Mouse (Mus musculus): ENCODE data around the gene Kifap3. TPM values are rescaled to one million over a fixed set of nuclear protein-coding genes. Genes with fewer than 3 reads are reported as not detected.

The Kifap3 gene
- polyA plus RNA-seq, 1 experiment from 2014 or later, result 68.1 TPM

GRCm38 (mm10) chr1:163861538-163861937 lies 82.2 kb downstream of the Kifap3 start:
- ATAC-seq (ENCODE audit: insufficient read depth, low FRiP score, low TSS enrichment) (no peak), DNase-seq (ENCODE audit: low spot score) (no peak)
- Histone ChIP-seq H3K27ac (ENCODE audit: low read depth, low read length) (no peak overlapping the region), H3K9me3 (ENCODE audit: control insufficient read depth, low read length) (no peaks in the 10 kb centered on the region), H3K4me3 (ENCODE audit: low read depth, low read length) (no peak overlapping the region), H3K36me3 (ENCODE audit: control insufficient read depth, insufficient read depth, low read length) (peaks cover 5% of the 10 kb centered on the region), H3K4me2 (ENCODE audit: low read depth) (no peak overlapping the region), H3K9ac (ENCODE audit: low read length) (no peak overlapping the region), H3K27me3 (ENCODE audit: control insufficient read depth, insufficient read depth, low read length) (no peaks in the 10 kb centered on the region), H3K4me1 (ENCODE audit: control insufficient read depth, insufficient read depth, low read length) (no peaks in the 10 kb centered on the region)

- ATAC-seq (ENCODE audit: insufficient read depth, low FRiP score, low TSS enrichment) (no peak), DNase-seq (ENCODE audit: low spot score) (no peak)
- no peak overlapping the region for H3K4me2 ChIP-seq (ENCODE audit: low read depth)
- 94% methylated on average over 3 of the region's 3 CpGs for WGBS
- no peak overlapping the region for H3K4me3 ChIP-seq (ENCODE audit: low read depth, low read length)
- no peaks in the 10 kb centered on the region for H3K4me1 ChIP-seq (ENCODE audit: control insufficient read depth, insufficient read depth, low read length)
- H3K36me3 ChIP-seq (ENCODE audit: control insufficient read depth, insufficient read depth, low read length), result no peaks in the 10 kb centered on the region
- no peak overlapping the region for H3K9ac ChIP-seq (ENCODE audit: low read length)
- H3K27me3 ChIP-seq (ENCODE audit: control insufficient read depth, insufficient read depth, low read length), result no peaks in the 10 kb centered on the region
- H3K27ac ChIP-seq (ENCODE audit: low read depth, low read length), result no peak overlapping the region
- H3K9me3 ChIP-seq (ENCODE audit: control insufficient read depth, low read length), result no peaks in the 10 kb centered on the region
These were observed 93.8 kb downstream of the Kifap3 start for GRCm38 (mm10) chr1:163873158-163873557.

- Histone ChIP-seq H3K4me3 (ENCODE audit: low read depth, low read length) (no peak overlapping the region), H3K4me1 (ENCODE audit: control insufficient read depth, insufficient read depth, low read length) (no peaks in the 10 kb centered on the region), H3K27me3 (ENCODE audit: control insufficient read depth, insufficient read depth, low read length) (no peaks in the 10 kb centered on the region), H3K9ac (ENCODE audit: low read length) (no peak overlapping the region), H3K27ac (ENCODE audit: low read depth, low read length) (no peak overlapping the region), H3K36me3 (ENCODE audit: control insufficient read depth, insufficient read depth, low read length) (no peaks in the 10 kb centered on the region), H3K4me2 (ENCODE audit: low read depth) (no peak overlapping the region), H3K9me3 (ENCODE audit: control insufficient read depth, low read length) (no peaks in the 10 kb centered on the region)
- DNase-seq (ENCODE audit: low spot score) (no peak), ATAC-seq (ENCODE audit: insufficient read depth, low FRiP score, low TSS enrichment) (no peak)
These were observed 110.2 kb downstream of the Kifap3 start for GRCm38 (mm10) chr1:163889629-163890028.

GRCm38 (mm10) chr1:163893294-163893693 lies 113.9 kb downstream of the Kifap3 start:
- 92% methylated on average over 5 of the region's 5 CpGs for WGBS
- H3K27me3 ChIP-seq (ENCODE audit: control insufficient read depth, insufficient read depth, low read length), result no peaks in the 10 kb centered on the region
- no peaks in the 10 kb centered on the region for H3K36me3 ChIP-seq (ENCODE audit: control insufficient read depth, insufficient read depth, low read length)
- H3K4me3 ChIP-seq (ENCODE audit: low read depth, low read length), result no peak overlapping the region
- no peak overlapping the region for H3K9ac ChIP-seq (ENCODE audit: low read length)
- no peak overlapping the region for H3K4me2 ChIP-seq (ENCODE audit: low read depth)
- DNase-seq (ENCODE audit: low spot score), result no peak
- H3K9me3 ChIP-seq (ENCODE audit: control insufficient read depth, low read length), result no peaks in the 10 kb centered on the region
- H3K27ac ChIP-seq (ENCODE audit: low read depth, low read length), result no peak overlapping the region
- no peak for ATAC-seq (ENCODE audit: insufficient read depth, low FRiP score, low TSS enrichment)
- H3K4me1 ChIP-seq (ENCODE audit: control insufficient read depth, insufficient read depth, low read length), result no peaks in the 10 kb centered on the region

GRCm38 (mm10) chr1:163893774-163894527 lies 114.6 kb downstream of the Kifap3 start:
- Histone ChIP-seq H3K36me3 (ENCODE audit: control insufficient read depth, insufficient read depth, low read length) (no peaks in the 10 kb centered on the region), H3K27ac (ENCODE audit: low read depth, low read length) (no peak overlapping the region), H3K4me2 (ENCODE audit: low read depth) (no peak overlapping the region), H3K9ac (ENCODE audit: low read length) (no peak overlapping the region), H3K27me3 (ENCODE audit: control insufficient read depth, insufficient read depth, low read length) (no peaks in the 10 kb centered on the region), H3K4me3 (ENCODE audit: low read depth, low read length) (no peak overlapping the region), H3K4me1 (ENCODE audit: control insufficient read depth, insufficient read depth, low read length) (no peaks in the 10 kb centered on the region), H3K9me3 (ENCODE audit: control insufficient read depth, low read length) (no peaks in the 10 kb centered on the region)
- DNase-seq (ENCODE audit: low spot score), result no peak
- WGBS, result 81% methylated on average over 11 of the region's 11 CpGs
- ATAC-seq (ENCODE audit: insufficient read depth, low FRiP score, low TSS enrichment), result no peak

- Histone ChIP-seq H3K36me3 (ENCODE audit: control insufficient read depth, insufficient read depth, low read length) (no peaks in the 10 kb centered on the region), H3K4me3 (ENCODE audit: low read depth, low read length) (no peak overlapping the region), H3K4me1 (ENCODE audit: control insufficient read depth, insufficient read depth, low read length) (no peaks in the 10 kb centered on the region), H3K4me2 (ENCODE audit: low read depth) (no peak overlapping the region), H3K9me3 (ENCODE audit: control insufficient read depth, low read length) (no peaks in the 10 kb centered on the region), H3K27ac (ENCODE audit: low read depth, low read length) (no peak overlapping the region), H3K27me3 (ENCODE audit: control insufficient read depth, insufficient read depth, low read length) (no peaks in the 10 kb centered on the region), H3K9ac (ENCODE audit: low read length) (no peak overlapping the region)
- WGBS, result 47% methylated on average over 5 of the region's 5 CpGs
- ATAC-seq (ENCODE audit: insufficient read depth, low FRiP score, low TSS enrichment), result no peak
- no peak for DNase-seq (ENCODE audit: low spot score)
These were observed 118.9 kb downstream of the Kifap3 start for GRCm38 (mm10) chr1:163898291-163898764.

GRCm38 (mm10) chr1:163899575-163899974 lies 120.2 kb downstream of the Kifap3 start:
- DNase-seq (ENCODE audit: low spot score), result no peak
- no peaks in the 10 kb centered on the region for H3K9me3 ChIP-seq (ENCODE audit: control insufficient read depth, low read length)
- ATAC-seq (ENCODE audit: insufficient read depth, low FRiP score, low TSS enrichment), result no peak
- H3K4me1 ChIP-seq (ENCODE audit: control insufficient read depth, insufficient read depth, low read length), result no peaks in the 10 kb centered on the region
- H3K9ac ChIP-seq (ENCODE audit: low read length), result no peak overlapping the region
- H3K27me3 ChIP-seq (ENCODE audit: control insufficient read depth, insufficient read depth, low read length), result no peaks in the 10 kb centered on the region
- H3K4me2 ChIP-seq (ENCODE audit: low read depth), result no peak overlapping the region
- H3K27ac ChIP-seq (ENCODE audit: low read depth, low read length), result no peak overlapping the region
- WGBS, result 87% methylated on average over 2 of the region's 2 CpGs
- H3K4me3 ChIP-seq (ENCODE audit: low read depth, low read length), result no peak overlapping the region
- no peaks in the 10 kb centered on the region for H3K36me3 ChIP-seq (ENCODE audit: control insufficient read depth, insufficient read depth, low read length)

- WGBS, result 89% methylated on average over 2 of the region's 2 CpGs
- Histone ChIP-seq H3K4me2 (ENCODE audit: low read depth) (no peak overlapping the region), H3K4me3 (ENCODE audit: low read depth, low read length) (no peak overlapping the region), H3K36me3 (ENCODE audit: control insufficient read depth, insufficient read depth, low read length) (no peaks in the 10 kb centered on the region), H3K27ac (ENCODE audit: low read depth, low read length) (no peak overlapping the region), H3K27me3 (ENCODE audit: control insufficient read depth, insufficient read depth, low read length) (no peaks in the 10 kb centered on the region), H3K9ac (ENCODE audit: low read length) (no peak overlapping the region), H3K9me3 (ENCODE audit: control insufficient read depth, low read length) (no peaks in the 10 kb centered on the region), H3K4me1 (ENCODE audit: control insufficient read depth, insufficient read depth, low read length) (no peaks in the 10 kb centered on the region)
- no peak for ATAC-seq (ENCODE audit: insufficient read depth, low FRiP score, low TSS enrichment)
- DNase-seq (ENCODE audit: low spot score), result no peak
These were observed 120.8 kb downstream of the Kifap3 start for GRCm38 (mm10) chr1:163900168-163900567.

- H3K9me3 ChIP-seq (ENCODE audit: control insufficient read depth, low read length), result no peaks in the 10 kb centered on the region
- WGBS, result 95% methylated on average over 3 of the region's 3 CpGs
- no peak overlapping the region for H3K4me3 ChIP-seq (ENCODE audit: low read depth, low read length)
- ATAC-seq (ENCODE audit: insufficient read depth, low FRiP score, low TSS enrichment), result no peak
- H3K27ac ChIP-seq (ENCODE audit: low read depth, low read length), result no peak overlapping the region
- DNase-seq (ENCODE audit: low spot score), result no peak
- no peak overlapping the region for H3K9ac ChIP-seq (ENCODE audit: low read length)
- no peaks in the 10 kb centered on the region for H3K27me3 ChIP-seq (ENCODE audit: control insufficient read depth, insufficient read depth, low read length)
- H3K36me3 ChIP-seq (ENCODE audit: control insufficient read depth, insufficient read depth, low read length), result no peaks in the 10 kb centered on the region
- H3K4me2 ChIP-seq (ENCODE audit: low read depth), result no peak overlapping the region
- H3K4me1 ChIP-seq (ENCODE audit: control insufficient read depth, insufficient read depth, low read length), result no peaks in the 10 kb centered on the region
These were observed 124.0 kb downstream of the Kifap3 start for GRCm38 (mm10) chr1:163903411-163903810.

Data from neural tube, embryonic 11.5 days (tissue).